Mouse (Mus musculus) megakaryocyte, adult 5-6 weeks (primary cell): Measurements from ENCODE around the gene Gpr68. TPM values are rescaled to one million over a fixed set of nuclear protein-coding genes. Genes with fewer than 3 reads are reported as not detected.

Experiments used
- ATAC-seq: 2 replicates; pipeline ENCODE4 v1.8.0; 2016; ENCODE audit warnings: mild to moderate bottlenecking, inconsistent platforms; ENCODE audit not compliant: poor library complexity, severe bottlenecking
- total RNA-seq, 2 experiments: library from RNA; stranded (forward) in 1 of 2; stranded (reverse) in 1 of 2; fragments of 153-499, 151-499 nt in 1 of 2; fragments of 221-1000, 200-1000 nt in 1 of 2; gene quantifications; 2 replicates each; pipeline versions ENCODE4 v1.2.3 to v1.2.4; 2015 to 2017

Gpr68 gene
- total RNA-seq, 2 experiments from 2014 or later = 0.11 to 0.77 TPM

GRCm38 (mm10) chr12:100873612-100874011, 34.4 kb downstream of the Gpr68 start:
- no peak for ATAC-seq

- ATAC-seq = peak; percentile 77
These were observed 36.2 kb downstream of the Gpr68 start for GRCm38 (mm10) chr12:100871841-100872240.

- ATAC-seq = no peak
These were observed 36.8 kb downstream of the Gpr68 start for GRCm38 (mm10) chr12:100871234-100871633.

- no peak for ATAC-seq
These were observed 39.9 kb downstream of the Gpr68 start for GRCm38 (mm10) chr12:100868049-100868622.

GRCm38 (mm10) chr12:100867097-100867496, 40.9 kb downstream of the Gpr68 start:
- no peak for ATAC-seq

- no peak for ATAC-seq
These were observed 42.4 kb downstream of the Gpr68 start for GRCm38 (mm10) chr12:100865509-100866078.

GRCm38 (mm10) chr12:100865072-100865471, 42.9 kb downstream of the Gpr68 start:
- no peak for ATAC-seq

GRCm38 (mm10) chr12:100862856-100863446, 45.0 kb downstream of the Gpr68 start:
- ATAC-seq = no peak

- peak; percentile 47; the same call in 1 of the 2 replicates for ATAC-seq
These were observed 45.7 kb downstream of the Gpr68 start for GRCm38 (mm10) chr12:100862272-100862671.

- ATAC-seq = peak; percentile 57
These were observed 50.2 kb downstream of the Gpr68 start for GRCm38 (mm10) chr12:100857791-100858190.

GRCm38 (mm10) chr12:100856337-100856736, 51.7 kb downstream of the Gpr68 start:
- ATAC-seq = no peak

- peak; percentile 64 for ATAC-seq
These were observed 55.6 kb downstream of the Gpr68 start for GRCm38 (mm10) chr12:100852370-100852769.

- peak; percentile 82 for ATAC-seq
These were observed 58.4 kb downstream of the Gpr68 start for GRCm38 (mm10) chr12:100849421-100850138.

- no peak for ATAC-seq
These were observed 60.4 kb downstream of the Gpr68 start for GRCm38 (mm10) chr12:100847437-100848080.

- no peak for ATAC-seq
These were observed 61.4 kb downstream of the Gpr68 start for GRCm38 (mm10) chr12:100846566-100846965.

- ATAC-seq = no peak
These were observed 62.2 kb downstream of the Gpr68 start for GRCm38 (mm10) chr12:100845829-100846228.

GRCm38 (mm10) chr12:100844546-100844945, 63.5 kb downstream of the Gpr68 start:
- ATAC-seq = no peak

GRCm38 (mm10) chr12:100843171-100843570, 64.8 kb downstream of the Gpr68 start:
- ATAC-seq = no peak

- peak; percentile 41 for ATAC-seq
These were observed 66.7 kb downstream of the Gpr68 start for GRCm38 (mm10) chr12:100841211-100841792.

- no peak for ATAC-seq
These were observed 68.1 kb downstream of the Gpr68 start for GRCm38 (mm10) chr12:100839926-100840325.

GRCm38 (mm10) chr12:100839079-100839600, 68.9 kb downstream of the Gpr68 start:
- ATAC-seq = peak; percentile 59
